Mouse (Mus musculus): ENCODE results near the gene P4ha2. TPM values are rescaled to one million over a fixed set of nuclear protein-coding genes. Genes with fewer than 3 reads are reported as not detected.

Gene P4ha2
- total RNA-seq, 1 experiment from 2014 or later = not detected

- ATAC-seq (ENCODE audit: extremely low read depth, insufficient number of reproducible peaks, low FRiP score, poor library complexity, severe bottlenecking) = no peak; the same call in 1 of the 2 replicates
Measured at GRCm38 (mm10) chr11:54100692-54101591, 1.0 kb downstream of the P4ha2 start.

- no peak for ATAC-seq (ENCODE audit: extremely low read depth, insufficient number of reproducible peaks, low FRiP score, poor library complexity, severe bottlenecking)
Measured at GRCm38 (mm10) chr11:54101701-54102100, 1.8 kb downstream of the P4ha2 start.

GRCm38 (mm10) chr11:54102706-54103449 lies 3.0 kb downstream of the P4ha2 start:
- ATAC-seq (ENCODE audit: extremely low read depth, insufficient number of reproducible peaks, low FRiP score, poor library complexity, severe bottlenecking) = no peak

GRCm38 (mm10) chr11:54105011-54105410 lies 5.1 kb downstream of the P4ha2 start:
- no peak for ATAC-seq (ENCODE audit: extremely low read depth, insufficient number of reproducible peaks, low FRiP score, poor library complexity, severe bottlenecking)

GRCm38 (mm10) chr11:54106676-54107075 lies 6.8 kb downstream of the P4ha2 start:
- ATAC-seq (ENCODE audit: extremely low read depth, insufficient number of reproducible peaks, low FRiP score, poor library complexity, severe bottlenecking) = no peak

- no peak for ATAC-seq (ENCODE audit: extremely low read depth, insufficient number of reproducible peaks, low FRiP score, poor library complexity, severe bottlenecking)
Measured at GRCm38 (mm10) chr11:54107239-54107638, 7.3 kb downstream of the P4ha2 start.

- ATAC-seq (ENCODE audit: extremely low read depth, insufficient number of reproducible peaks, low FRiP score, poor library complexity, severe bottlenecking) = no peak
Measured at GRCm38 (mm10) chr11:54108131-54108530, 8.2 kb downstream of the P4ha2 start.

GRCm38 (mm10) chr11:54108894-54109293 lies 9.0 kb downstream of the P4ha2 start:
- no peak for ATAC-seq (ENCODE audit: extremely low read depth, insufficient number of reproducible peaks, low FRiP score, poor library complexity, severe bottlenecking)

GRCm38 (mm10) chr11:54111291-54111690 lies 11.4 kb downstream of the P4ha2 start:
- no peak for ATAC-seq (ENCODE audit: extremely low read depth, insufficient number of reproducible peaks, low FRiP score, poor library complexity, severe bottlenecking)

GRCm38 (mm10) chr11:54111976-54112741 lies 12.3 kb downstream of the P4ha2 start:
- ATAC-seq (ENCODE audit: extremely low read depth, insufficient number of reproducible peaks, low FRiP score, poor library complexity, severe bottlenecking) = no peak

GRCm38 (mm10) chr11:54112920-54113319 lies 13.0 kb downstream of the P4ha2 start:
- ATAC-seq (ENCODE audit: extremely low read depth, insufficient number of reproducible peaks, low FRiP score, poor library complexity, severe bottlenecking) = no peak

- no peak for ATAC-seq (ENCODE audit: extremely low read depth, insufficient number of reproducible peaks, low FRiP score, poor library complexity, severe bottlenecking)
Measured at GRCm38 (mm10) chr11:54113352-54113751, 13.5 kb downstream of the P4ha2 start.

GRCm38 (mm10) chr11:54114746-54115145 lies 14.9 kb downstream of the P4ha2 start:
- no peak for ATAC-seq (ENCODE audit: extremely low read depth, insufficient number of reproducible peaks, low FRiP score, poor library complexity, severe bottlenecking)

- ATAC-seq (ENCODE audit: extremely low read depth, insufficient number of reproducible peaks, low FRiP score, poor library complexity, severe bottlenecking) = no peak
Measured at GRCm38 (mm10) chr11:54115301-54115700, 15.4 kb downstream of the P4ha2 start.

GRCm38 (mm10) chr11:54115911-54116310 lies 16.0 kb downstream of the P4ha2 start:
- no peak for ATAC-seq (ENCODE audit: extremely low read depth, insufficient number of reproducible peaks, low FRiP score, poor library complexity, severe bottlenecking)

GRCm38 (mm10) chr11:54116406-54116805 lies 16.5 kb downstream of the P4ha2 start:
- no peak for ATAC-seq (ENCODE audit: extremely low read depth, insufficient number of reproducible peaks, low FRiP score, poor library complexity, severe bottlenecking)

- no peak for ATAC-seq (ENCODE audit: extremely low read depth, insufficient number of reproducible peaks, low FRiP score, poor library complexity, severe bottlenecking)
Measured at GRCm38 (mm10) chr11:54117096-54117495, 17.2 kb downstream of the P4ha2 start.

GRCm38 (mm10) chr11:54119126-54119525 lies 19.2 kb downstream of the P4ha2 start:
- ATAC-seq (ENCODE audit: extremely low read depth, insufficient number of reproducible peaks, low FRiP score, poor library complexity, severe bottlenecking) = no peak

GRCm38 (mm10) chr11:54119740-54120360 lies 20.0 kb downstream of the P4ha2 start:
- no peak for ATAC-seq (ENCODE audit: extremely low read depth, insufficient number of reproducible peaks, low FRiP score, poor library complexity, severe bottlenecking)

Data from neutrophil, adult 5-6 weeks (primary cell).